Mouse (Mus musculus): ENCODE data around the gene Fras1.

Fras1 gene

GRCm38 (mm10) chr5:96481159-96481558 is 107.4 kb downstream of the Fras1 start:
- no peak for DNase-seq (ENCODE audit: low read depth, low spot score)

DNA sequence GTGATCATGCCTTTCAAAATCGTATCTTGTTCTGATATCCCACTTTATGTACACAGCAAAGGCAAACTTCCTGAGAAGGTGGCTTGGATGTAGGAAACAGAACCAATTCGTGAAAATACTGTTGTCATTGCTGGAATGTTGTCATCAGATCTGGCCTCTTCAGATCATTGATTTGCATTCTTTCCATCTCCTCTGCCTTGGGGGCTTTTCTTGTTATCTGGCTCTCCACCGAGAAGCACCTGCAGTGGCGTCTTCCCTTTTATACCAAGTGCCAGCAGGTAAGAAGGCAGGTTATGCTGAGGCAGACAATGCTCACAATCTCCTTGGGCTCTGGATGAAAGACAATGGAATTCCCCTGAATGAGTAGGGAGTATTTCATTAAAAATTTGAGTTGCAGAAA is 108.3 kb downstream of the Fras1 start:
- no peak for DNase-seq (ENCODE audit: low read depth, low spot score)

- no peak for DNase-seq (ENCODE audit: low read depth, low spot score)
These were observed 118.7 kb downstream of the Fras1 start for GRCm38 (mm10) chr5:96492497-96492896.

DNA sequence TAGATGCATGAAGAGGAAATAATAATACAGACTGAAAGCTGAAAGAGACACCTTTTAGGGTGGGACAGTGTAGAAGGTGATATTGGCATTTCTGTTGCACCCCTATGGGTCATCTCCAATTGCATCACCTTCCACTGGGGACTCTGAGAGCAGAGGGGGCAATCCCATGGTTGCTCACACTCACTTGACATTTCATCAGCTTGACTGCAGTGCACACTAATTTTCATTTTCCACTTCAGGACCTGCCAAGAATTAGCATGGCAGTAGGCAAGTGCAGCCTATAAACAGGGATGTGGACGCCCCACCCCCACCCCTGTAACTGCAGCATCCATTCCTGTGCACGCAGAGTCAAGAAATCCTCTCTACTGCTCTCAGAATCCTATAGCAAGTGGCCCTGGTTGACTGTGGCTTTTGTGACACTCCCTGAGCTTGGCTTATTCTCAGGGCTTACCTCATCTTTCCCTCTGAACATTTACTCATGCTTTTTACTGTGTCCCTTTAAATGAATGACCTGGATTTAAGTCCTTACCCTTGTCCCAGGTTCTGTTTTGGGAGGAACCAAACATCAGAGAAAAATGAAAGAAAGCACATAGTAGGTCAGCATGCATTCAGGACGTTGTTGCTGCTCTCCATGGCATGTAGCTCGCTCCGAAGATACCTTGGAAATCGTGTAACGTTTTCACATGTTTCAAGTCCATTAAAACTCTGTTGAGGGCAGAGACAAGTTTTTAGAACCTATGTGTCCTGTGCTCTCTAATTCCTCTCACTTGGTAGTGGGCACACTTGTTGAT is 120.9 kb downstream of the Fras1 start:
- no peak for DNase-seq (ENCODE audit: low read depth, low spot score)

- no peak for DNase-seq (ENCODE audit: low read depth, low spot score)
These were observed 124.3 kb downstream of the Fras1 start for GRCm38 (mm10) chr5:96498083-96498482.

DNA sequence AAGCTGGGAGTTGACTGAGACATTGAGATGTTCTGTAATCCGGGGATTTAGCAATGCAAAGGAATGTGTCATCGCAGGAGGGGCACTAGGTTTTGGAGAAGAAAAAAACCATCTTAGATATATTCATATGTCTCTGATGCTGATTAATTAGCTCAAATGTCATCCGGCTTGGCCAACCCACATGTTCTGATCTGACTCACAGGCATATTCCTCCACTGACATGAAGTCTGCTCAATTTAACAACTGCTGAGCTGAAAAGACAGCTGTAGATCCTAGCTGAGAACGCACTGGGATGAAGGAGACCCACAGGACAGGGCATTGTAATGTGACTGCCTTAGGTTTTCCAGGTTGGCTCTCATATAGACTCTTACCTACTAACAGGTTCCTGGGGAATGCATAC is 128.0 kb downstream of the Fras1 start:
- DNase-seq (ENCODE audit: low read depth, low spot score) = no peak

DNA sequence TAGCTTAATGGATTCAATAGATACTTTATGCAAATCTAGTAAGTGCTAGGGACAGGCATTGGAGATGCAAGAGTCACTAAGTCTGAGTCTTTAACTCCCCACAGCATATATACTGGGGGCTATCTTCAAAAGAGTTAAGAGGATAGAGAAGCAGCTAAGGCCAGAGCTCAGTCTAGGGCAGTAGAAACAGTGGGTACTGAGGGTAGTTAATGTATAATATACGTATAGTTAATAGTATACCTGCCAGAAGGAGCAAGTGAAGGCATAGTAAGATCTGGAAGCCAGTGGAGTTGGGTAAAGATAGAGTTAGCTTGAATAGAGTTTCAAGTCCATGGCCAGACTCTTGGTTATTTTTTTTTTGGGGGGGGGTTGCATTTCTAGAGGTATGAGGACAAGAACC is 128.6 kb downstream of the Fras1 start:
- no peak for DNase-seq (ENCODE audit: low read depth, low spot score)

DNA sequence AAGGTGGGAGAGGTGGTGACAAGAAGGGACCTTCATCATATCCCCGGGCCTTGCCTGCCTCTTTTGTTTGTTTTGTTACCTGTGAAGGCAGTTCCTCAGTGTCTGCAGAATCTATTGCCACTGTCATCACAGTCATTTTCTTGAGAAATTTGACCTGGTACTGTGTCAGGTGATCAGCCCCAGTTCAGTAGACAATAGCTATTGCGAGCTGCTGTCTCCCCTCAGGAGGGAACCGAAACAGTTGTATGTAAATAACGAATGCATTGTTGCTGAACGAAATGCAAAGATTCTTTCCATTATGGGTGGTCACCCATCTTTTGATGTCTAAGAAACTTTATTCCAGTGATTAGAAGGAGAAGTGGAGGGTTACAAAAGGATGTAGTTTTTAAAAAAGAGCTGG is 137.2 kb downstream of the Fras1 start:
- peak; percentile 3 for DNase-seq (ENCODE audit: low read depth, low spot score)

DNA sequence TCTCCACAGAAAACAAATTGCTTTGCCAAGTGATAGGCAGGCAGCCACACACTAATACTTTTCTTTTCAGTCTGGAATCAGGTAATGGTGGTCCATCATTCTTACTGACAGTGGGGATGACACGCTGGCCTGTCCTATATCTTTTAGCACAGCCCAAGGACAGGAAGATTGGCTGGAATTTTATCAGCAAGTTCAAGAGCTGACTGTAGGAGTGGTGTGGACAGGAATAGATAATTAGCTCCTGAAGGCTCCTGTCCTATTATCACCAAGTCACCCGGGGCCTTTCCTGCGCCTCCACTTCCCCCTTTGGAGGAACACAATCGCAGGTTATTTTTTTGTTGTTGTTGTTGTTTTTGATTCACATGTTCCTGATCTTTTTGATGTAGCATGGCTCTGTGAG is 139.6 kb downstream of the Fras1 start:
- no peak for DNase-seq (ENCODE audit: low read depth, low spot score)

DNA sequence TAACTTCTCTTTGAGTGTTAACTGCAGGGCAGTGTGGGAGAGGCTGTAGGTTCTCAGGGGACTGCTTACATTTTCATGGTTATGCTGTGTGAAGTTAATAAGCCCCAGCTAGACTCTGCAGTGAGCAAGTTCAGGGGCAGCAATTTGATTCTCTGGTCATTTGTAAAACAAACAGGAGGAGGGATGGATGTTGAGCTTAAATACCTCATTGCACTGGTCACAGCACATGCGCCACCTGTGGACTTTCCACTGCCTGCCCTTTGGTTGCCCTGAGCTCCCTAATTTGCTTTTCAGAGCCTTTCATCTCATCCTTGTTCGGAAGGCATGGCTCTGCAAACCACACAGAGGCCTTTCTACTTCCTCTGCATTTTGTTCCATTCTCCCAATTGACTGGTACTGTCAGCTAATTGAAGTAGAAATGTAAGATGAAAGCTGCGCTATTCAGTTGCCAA is 142.1 kb downstream of the Fras1 start:
- no peak for DNase-seq (ENCODE audit: low read depth, low spot score)

DNA sequence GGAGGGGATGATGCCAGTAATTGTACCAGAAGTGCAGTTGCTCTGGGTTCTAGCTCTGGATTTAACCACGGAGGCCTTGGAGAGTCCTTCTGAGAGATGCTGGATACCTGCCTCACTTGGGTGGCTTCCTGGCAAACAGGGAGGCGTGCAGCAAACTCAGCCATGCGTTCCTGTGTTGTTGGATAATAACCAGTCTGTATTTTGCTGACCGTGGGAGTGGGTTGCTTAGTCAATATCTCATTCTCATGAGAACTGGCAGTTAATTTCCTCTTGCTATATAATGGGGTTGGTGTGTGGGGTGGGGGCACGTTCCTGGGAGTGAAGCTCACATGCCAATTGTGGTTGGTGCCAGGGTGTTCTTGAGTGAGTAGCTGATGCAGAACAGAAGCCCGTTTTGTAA is 142.6 kb downstream of the Fras1 start:
- no peak for DNase-seq (ENCODE audit: low read depth, low spot score)

DNA sequence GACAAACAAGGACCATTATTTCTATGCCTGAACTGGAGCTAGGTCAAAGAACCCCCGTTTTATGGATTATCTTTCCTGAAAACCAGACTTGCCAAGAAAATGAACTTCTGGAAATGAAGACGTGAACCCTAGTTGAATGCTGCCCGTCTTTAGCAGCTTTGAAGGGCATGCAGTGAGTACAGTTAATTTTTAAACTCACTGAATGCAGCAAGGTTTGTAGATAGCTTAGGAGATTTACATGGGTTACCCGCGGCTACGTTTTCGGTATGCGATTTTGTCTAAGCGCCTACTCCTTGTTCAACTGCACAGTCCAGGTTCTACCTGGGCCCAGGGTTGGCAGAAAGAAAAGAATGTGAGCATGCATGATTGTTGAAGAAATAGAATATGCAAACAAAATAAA is 147.8 kb downstream of the Fras1 start:
- DNase-seq (ENCODE audit: low read depth, low spot score) = no peak

DNA sequence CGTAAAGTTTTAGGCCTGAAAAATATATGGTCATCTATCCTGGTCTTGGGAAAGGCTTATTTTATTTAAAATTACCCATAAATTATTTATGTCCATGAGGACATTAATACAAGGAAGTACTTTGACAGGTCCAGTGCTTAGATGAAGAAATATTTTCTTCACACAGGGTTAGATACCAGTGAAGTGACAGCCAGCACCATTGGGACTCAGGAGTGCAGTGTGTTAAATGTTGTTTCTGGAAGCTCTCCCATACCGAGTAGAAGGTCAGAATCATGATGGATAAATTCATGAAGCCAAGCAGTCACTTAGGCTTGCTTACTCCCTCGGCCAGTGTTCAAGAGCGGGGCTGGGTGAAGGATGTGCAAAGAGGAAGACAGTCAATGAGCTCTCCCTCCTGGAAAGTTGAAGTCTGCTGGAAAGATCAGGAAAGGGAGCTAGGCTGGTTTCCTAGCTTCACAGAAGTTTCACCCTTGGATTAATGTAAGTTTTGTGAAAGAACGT is 149.2 kb downstream of the Fras1 start:
- no peak for DNase-seq (ENCODE audit: low read depth, low spot score)

- DNase-seq (ENCODE audit: low read depth, low spot score) = no peak
These were observed 154.5 kb downstream of the Fras1 start for GRCm38 (mm10) chr5:96528296-96528695.

- no peak for DNase-seq (ENCODE audit: low read depth, low spot score)
These were observed 156.8 kb downstream of the Fras1 start for GRCm38 (mm10) chr5:96530516-96530915.

DNA sequence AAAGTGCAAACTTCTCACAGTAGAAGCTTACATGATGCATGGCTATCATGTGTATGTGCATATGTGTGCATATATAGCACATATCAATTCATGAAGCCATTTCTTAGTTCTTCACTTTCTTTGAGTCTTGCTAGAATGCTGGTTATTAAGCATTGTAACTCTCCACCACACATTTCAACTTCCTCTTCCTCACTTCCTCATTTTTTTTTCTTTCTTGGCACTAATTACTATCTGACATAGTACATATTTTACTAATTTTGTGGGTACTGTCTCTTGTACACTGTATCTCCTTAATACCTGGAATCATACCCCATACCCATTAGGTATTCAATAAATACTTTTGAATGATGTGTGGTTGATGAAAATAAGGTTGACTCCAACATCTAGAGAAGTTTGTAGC is 158.2 kb downstream of the Fras1 start:
- DNase-seq (ENCODE audit: low read depth, low spot score) = no peak

GRCm38 (mm10) chr5:96536527-96536926 is 162.8 kb downstream of the Fras1 start:
- DNase-seq (ENCODE audit: low read depth, low spot score) = no peak

DNA sequence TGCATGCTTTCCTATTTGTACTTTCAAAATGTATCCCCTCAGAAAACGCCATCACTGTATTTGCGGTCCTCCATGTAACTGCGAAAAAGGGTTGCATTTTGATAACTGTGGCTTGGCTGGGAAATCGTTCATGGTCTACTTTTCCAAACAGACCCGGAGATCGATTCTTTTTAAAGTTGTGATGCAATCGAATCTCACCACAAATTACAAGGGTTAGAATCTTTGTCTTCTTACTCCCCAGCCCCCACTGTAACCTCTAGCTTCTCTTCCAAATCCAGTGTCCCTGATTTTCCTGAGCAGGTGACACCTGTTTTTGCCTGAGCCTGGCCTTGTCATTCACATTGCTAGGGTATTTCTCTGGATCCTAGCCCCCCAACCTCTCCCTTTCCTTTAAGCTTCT is 163.2 kb downstream of the Fras1 start:
- DNase-seq (ENCODE audit: low read depth, low spot score) = no peak

- no peak for DNase-seq (ENCODE audit: low read depth, low spot score)
These were observed 170.4 kb downstream of the Fras1 start for GRCm38 (mm10) chr5:96544112-96544511.

- no peak for DNase-seq (ENCODE audit: low read depth, low spot score)
These were observed 172.2 kb downstream of the Fras1 start for GRCm38 (mm10) chr5:96545994-96546393.

- DNase-seq (ENCODE audit: low read depth, low spot score) = no peak
These were observed 181.4 kb downstream of the Fras1 start for GRCm38 (mm10) chr5:96554940-96555679.

GRCm38 (mm10) chr5:96558049-96558804 is 184.5 kb downstream of the Fras1 start:
- peak; percentile 79 for DNase-seq (ENCODE audit: low read depth, low spot score)
